In genomic region chr8:121841242-121841641, GRCm38 (mm10) we compare ENCODE assay signal across 10 mouse cellular contexts. TPM values are rescaled to one million over a fixed set of nuclear protein-coding genes. Genes with fewer than 3 reads are reported as not detected.
DNase-seq lines count a peak whose midpoint lies in the region; ATAC-seq lines count a peak whose summit lies in the region.
"Had no signal": no experiment of that assay in that cellular context is flagged by ENCODE, and none has a peak within 500 bp of the region (broad histone marks: within the 10 kb centered on the region; RNA-seq: fewer than 3 reads in every experiment).

No protein-coding gene starts in this region.

- no peak overlapping the region for H3K9ac ChIP-seq in neural tube, embryonic 15.5 days (replicated peaks)
- H3K9ac ChIP-seq in liver, embryonic 13.5 days, result no peak overlapping the region
- H3K9ac ChIP-seq: heart, embryonic 13.5 days had no signal

- ATAC-seq in neural tube, embryonic 15.5 days (ENCODE audit: low FRiP score), result no peak
- ATAC-seq in liver, embryonic 13.5 days (ENCODE audit: low read depth), result peak; percentile 53; the same call in 1 of the 2 replicates

- no peaks in the 10 kb centered on the region for H3K36me3 ChIP-seq in neural tube, embryonic 15.5 days
- H3K36me3 ChIP-seq in liver, embryonic 13.5 days, result peaks cover 21% of the 10 kb centered on the region

- no peak overlapping the region for H3K4me3 ChIP-seq in neural tube, embryonic 15.5 days (replicated peaks)
- H3K4me3 ChIP-seq in liver, embryonic 13.5 days (replicated peaks), result no peak overlapping the region
- H3K4me3 ChIP-seq: heart, embryonic 13.5 days; myocyte had no signal

- peak; percentile 49 for DNase-seq in neural tube, embryonic 10.5 days (ENCODE audit: extremely low spot score, low spot score)
- DNase-seq in adrenal gland, adult 18-20 months (ENCODE audit: low spot score in 2 of 2), result peak; percentile 59 to 69
- DNase-seq in embryo, embryonic 11 days, result peak; percentile 52
- DNase-seq in kidney, adult 9 months, result peak; percentile 52
- DNase-seq in liver, embryonic 13.5 days, result peak; percentile 54
- DNase-seq in right cerebral cortex, postnatal 14 days, result peak; percentile 73
- DNase-seq in urinary bladder, adult 18-20 months (ENCODE audit: low spot score in 2 of 2), result no peak

- H3K4me2 ChIP-seq in neural tube, embryonic 15.5 days, result no peak overlapping the region
- no peak overlapping the region for H3K4me2 ChIP-seq in liver, embryonic 13.5 days
- H3K4me2 ChIP-seq: heart, embryonic 13.5 days had no signal

- no peaks in the 10 kb centered on the region for H3K4me1 ChIP-seq in neural tube, embryonic 15.5 days
- H3K4me1 ChIP-seq in liver, embryonic 13.5 days (replicated peaks), result no peaks in the 10 kb centered on the region
- H3K4me1 ChIP-seq: heart, embryonic 13.5 days had no signal

- H3K9me3 ChIP-seq in neural tube, embryonic 15.5 days (replicated peaks), result no peaks in the 10 kb centered on the region
- H3K9me3 ChIP-seq in liver, embryonic 13.5 days (replicated peaks), result no peaks in the 10 kb centered on the region
- H3K9me3 ChIP-seq: heart, embryonic 13.5 days had no signal

- H3K27me3 ChIP-seq in neural tube, embryonic 15.5 days (replicated peaks), result no peaks in the 10 kb centered on the region
- H3K27me3 ChIP-seq in liver, embryonic 13.5 days, result no peaks in the 10 kb centered on the region
- H3K27me3 ChIP-seq: heart, embryonic 13.5 days had no signal

- 48% methylated on average over 8 of the region's 8 CpGs for WGBS in neural tube, embryonic 15.5 days
- WGBS in liver, embryonic 13.5 days (ENCODE audit: insufficient replicate concordance), result 34% methylated on average over 8 of the region's 8 CpGs

- H3K27ac ChIP-seq in neural tube, embryonic 15.5 days (replicated peaks), result no peak overlapping the region
- H3K27ac ChIP-seq in liver, embryonic 13.5 days, result no peak overlapping the region
- H3K27ac ChIP-seq: heart, embryonic 13.5 days had no signal

RNA-seq across cellular contexts. Expression of gene Klhdc4, which starts 11.9 kb away (rescaled TPM):
- polyA plus RNA-seq in neural tube, embryonic 15.5 days (2015; fragmentation: Nextera tagmentation; extraction: Ambion mirVana), result 44.4 and 44.5 TPM in 2 replicates
- 10 to 100 TPM; 23.1 to 26.5 TPM for total RNA-seq in adrenal gland, adult 18-20 months (2021)
- polyA plus RNA-seq in liver, embryonic 13.5 days (2015; fragmentation: Nextera tagmentation; extraction: Ambion mirVana), result 27.6 and 29.0 TPM in 2 replicates

Comparison
In these comparisons a context has a peak if more than half of its experiments do, and no peak if none do; other contexts are left out.
1. DNase-seq: peak in neural tube, embryonic 10.5 days (single experiment), adrenal gland, adult 18-20 months (2 of 2), embryo, embryonic 11 days (single experiment), kidney, adult 9 months (single experiment), liver, embryonic 13.5 days (single experiment) and right cerebral cortex, postnatal 14 days (single experiment); none in urinary bladder, adult 18-20 months (0 of 2).